Mouse (Mus musculus) yolk sac, embryonic 10.5 days (tissue): ENCODE data around the gene Samd10.

ENCODE experiments used
- DNase-seq: peaks from one replicate; pipeline ENCODE4 v3.0.0-alpha.2; 2017; ENCODE audit warnings: low spot score

Samd10 gene

DNA sequence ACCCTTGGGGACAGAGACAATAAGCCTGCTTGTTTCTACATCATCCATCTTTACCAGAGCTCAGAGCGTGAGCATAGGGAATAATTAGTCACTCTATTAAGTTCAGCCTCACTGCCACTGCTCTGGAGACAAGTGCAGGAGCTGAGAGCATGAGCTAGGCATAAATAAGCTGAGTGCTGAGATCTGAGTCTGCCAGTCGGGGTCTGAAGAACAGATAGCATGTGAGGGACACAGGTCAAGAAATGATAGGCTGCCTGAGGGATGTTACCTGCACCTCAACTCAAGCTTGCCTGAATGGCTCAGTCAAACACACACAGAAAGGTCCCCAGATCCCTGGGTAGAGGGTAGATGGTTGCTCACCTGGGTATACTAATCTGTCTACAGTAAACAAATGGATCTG, 21.9 kb downstream of the Samd10 start:
- DNase-seq, result no peak

DNA sequence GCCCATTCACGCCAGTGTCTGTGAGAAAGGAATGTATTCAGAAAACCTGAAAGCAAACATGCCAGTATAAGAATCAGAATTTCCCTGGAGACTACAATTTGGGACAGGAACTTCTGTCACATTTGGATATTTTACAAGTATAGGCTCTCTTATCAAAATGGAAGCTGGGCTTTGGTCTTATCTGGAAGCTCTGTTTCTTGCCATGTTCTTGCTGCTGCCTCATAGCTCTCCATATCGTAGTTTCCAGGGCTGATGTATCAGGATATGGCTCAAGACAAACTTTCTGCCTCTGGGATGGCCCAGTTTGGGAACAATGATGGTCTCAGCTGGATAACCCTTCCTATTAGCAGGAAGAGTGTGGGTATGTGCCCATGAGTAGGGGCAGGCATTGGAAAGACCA, 22.4 kb downstream of the Samd10 start:
- no peak for DNase-seq

DNA sequence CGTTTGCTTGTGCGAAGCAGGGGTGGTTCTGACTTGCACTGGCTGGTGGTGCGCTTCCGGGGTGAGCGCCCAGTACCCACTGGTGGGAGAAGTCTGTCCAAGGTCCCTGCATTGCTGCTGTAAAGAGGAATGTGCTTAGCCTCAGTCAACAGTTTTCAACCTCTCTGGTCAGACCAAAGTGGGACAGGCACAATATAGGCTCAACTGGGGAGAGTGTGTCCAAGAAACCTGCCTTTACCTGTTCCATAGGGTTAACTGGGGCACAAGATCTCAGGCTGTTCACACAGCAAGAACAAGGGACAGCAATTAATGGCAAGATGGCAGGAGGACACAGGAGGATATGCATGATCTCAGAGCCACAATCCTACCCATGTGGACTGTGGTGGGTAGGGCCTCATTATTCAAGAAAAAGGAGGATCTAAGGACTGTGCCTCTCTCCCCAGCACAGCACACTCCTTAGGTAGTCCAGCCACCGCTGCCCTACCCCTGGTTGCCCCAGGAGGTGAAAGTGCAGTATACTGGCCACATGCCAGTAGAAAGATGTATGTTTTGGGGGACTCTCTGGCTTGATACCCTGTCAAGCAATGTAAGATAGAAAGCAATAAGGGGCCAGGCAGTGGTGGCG, 24.0 kb downstream of the Samd10 start:
- DNase-seq, result no peak

DNA sequence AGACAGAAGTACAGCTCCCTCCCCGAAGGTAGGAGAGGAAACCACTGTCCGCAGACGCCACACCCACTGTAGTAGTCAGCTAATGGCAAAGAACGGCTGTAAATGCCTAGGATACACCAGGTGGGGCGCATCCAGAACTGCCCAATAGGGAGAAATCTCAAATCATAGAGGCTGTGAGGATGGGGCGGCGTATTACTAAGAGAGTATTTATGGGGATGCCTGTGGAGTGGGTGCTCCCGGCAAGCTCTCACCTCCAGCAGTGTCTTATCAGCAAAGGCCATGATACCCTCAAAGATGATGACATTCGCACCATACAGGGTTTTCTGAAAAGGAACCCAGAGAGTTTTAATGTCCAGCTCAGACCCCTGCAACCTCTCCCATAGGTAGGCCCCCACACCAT, 25.1 kb downstream of the Samd10 start:
- no peak for DNase-seq

DNA sequence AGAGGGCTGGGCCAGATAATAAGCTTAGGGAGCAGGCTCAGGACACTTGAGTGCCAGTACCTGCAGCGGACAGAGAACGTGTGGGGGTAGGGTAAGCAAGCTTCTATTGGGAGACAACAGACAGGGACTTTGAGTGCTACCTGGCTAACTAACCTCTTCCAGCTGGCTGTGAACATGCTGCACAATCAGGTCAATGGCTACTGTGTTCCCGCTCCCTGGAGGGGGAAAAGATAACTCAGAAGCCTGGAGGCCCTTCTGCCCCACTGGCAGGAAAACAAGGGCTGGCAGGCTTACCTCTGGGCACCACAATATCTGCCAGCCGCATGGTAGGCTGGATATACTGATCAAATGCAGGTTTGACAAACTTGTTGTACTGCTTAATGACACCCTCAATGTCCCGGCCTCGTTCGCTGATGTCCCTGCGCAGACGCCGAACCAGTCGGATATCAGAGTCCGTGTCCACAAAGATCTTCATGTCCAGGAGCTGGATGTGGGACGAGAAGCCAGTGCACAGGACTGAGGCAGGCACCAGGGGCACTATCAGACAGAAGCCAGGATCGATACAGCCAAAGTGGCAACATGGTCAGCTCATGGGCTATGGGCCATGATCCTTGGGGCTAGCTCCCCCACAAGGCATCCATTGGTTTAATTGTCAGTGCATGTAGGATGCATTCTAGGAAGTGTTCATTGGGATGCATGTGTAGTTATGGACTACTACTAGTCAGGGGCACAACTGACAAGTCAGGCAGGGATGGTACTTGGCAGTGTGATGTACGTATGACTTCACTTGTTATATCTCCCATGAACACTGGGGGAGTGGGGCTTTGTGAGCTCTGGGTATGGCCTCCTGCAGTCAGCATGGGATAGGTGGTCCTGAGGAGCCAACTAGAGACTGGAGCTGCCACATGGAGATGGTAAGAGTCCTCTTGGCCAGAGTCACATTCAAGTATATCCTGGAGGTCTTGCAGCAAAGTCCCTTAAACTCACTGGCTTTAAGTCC, 25.8 kb downstream of the Samd10 start:
- DNase-seq, result no peak

DNA sequence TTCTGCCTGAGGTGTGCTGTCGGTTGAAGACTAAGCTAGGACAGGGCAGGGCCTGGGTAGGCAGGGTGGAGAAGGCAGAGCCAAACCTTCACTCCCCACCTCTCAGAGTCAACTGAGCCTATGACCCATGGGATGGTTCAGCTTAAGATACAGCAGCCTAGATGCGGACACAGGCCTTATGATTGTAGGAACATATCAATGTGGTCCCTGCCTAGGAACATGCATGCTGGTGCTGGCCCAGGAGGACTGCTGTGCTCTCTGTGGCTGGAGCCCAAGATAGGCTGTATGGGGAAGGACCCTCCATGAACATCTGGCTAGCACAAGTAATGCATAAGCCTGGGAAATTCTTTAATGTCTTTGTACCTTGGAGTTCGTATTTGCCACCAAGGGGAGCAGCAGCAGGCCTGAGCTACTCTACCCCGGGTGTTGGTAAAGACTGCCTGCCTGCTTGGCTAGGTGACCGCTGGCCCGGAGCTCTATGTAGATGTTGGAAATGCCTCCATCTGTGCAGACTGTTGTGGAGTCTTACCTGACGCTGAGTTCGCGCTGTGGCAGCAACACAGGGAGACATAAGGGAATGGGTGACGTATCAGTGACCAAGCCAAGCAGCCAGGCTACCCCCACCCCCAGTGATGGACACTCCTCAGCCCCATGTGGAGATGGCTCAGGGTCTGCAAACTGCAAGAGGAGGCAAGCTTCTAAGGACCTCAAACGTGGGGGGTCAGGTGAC, 26.9 kb downstream of the Samd10 start:
- no peak for DNase-seq

DNA sequence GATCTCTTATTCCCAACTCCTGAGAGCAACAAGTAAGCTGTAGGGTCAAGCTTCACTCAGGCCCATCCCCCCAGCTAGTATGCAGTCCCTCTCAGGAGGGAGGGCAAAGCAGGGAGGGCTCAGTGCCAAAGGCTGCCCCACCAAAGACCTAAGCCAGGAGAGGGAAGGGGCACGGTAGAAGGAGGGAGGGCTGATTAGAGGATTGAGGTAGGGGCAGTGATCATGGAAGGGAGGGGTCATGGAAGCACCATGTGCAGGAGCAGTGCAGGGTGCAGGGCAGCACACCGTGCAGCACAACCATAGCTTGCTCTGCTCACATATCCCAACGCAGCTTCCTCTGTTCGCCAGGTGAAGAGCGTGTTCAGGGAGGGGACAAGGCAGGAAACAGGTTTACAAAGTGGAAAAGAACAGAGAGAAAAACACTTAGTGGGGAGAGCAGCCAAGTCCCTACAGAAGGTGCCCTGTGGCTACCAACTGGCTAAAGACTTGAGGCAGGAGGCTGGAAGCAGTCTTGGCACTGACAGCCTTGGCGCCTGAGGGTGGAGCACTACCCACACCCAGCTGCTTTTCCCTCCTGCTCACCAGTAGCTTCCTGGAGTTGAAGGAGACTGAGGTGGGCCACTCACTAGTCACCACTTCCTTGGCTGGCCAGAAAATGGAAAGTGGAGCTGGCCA, 28.0 kb downstream of the Samd10 start:
- no peak for DNase-seq

DNA sequence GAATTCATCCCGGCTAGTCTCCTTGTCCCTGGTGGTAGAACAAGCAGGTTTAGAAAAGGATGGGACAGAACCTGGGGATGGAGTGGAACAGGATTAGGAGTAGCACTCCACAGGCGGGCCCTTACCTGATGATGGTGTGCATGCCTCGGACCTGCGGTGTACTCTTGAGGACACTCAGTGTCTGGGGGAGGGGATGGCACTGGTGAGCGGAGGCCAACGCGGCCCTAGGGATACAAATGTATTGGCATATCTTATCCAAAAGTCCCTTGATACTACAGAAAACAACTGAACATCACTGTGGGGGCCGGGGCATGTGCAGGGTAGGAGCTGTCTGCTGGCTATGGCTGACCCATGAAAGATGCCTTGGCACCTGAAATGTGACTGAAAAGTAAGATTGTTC, 28.6 kb downstream of the Samd10 start:
- no peak for DNase-seq

DNA sequence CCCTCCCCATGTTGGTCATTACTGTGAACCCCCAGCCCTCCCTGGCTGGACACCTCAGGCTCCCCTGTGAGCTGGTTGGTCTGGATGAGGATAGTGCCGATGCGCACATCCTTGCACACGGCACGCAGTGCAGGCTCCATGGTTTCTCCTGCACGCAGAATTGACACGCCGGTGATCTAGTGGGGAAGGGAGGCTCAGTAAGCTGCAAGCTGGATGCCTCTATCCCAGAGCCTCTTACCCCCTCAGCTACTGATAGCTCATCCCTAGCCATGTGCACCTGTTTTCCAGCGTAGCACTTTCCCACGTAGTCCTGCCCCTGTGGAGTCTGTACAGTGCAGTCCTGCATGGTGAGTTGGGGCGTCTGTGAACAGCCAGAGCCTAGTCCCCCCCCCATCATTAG, 29.2 kb downstream of the Samd10 start:
- DNase-seq, result no peak

DNA sequence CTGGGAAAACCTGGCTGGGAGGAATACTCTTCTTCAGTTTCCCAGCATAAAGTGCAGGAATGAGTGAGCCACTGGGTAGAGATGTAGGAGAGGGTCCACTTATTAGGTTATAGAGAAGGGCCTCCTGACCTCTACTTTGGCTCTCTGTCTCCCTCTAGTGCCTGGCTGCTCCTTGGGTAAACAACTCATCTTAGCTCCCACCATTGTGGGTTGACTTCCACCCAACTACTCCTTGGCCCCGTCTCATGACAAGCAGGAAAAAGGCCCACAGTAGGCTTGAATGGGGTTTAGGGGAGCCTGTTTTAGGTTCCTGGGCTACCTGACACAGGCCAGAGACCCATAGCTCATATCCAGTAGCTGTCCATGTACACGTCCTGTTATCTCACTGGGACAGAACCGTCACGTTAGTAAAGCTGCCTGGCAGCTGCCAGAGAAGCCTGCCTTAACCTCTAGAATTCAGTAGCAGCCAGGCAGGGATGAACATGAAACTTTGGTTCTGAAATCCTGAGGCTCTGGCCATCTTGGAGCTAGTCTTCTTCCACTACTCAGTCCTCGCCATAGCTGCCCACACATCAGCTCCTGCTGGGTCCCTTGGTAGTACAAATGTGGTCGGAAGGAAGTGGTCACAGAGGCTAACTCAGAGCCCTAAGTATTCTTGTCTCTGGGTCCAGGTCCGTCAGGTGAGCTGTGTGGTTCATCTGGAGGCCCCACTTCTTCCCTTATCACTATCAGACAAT, 30.6 kb downstream of the Samd10 start:
- no peak for DNase-seq

DNA sequence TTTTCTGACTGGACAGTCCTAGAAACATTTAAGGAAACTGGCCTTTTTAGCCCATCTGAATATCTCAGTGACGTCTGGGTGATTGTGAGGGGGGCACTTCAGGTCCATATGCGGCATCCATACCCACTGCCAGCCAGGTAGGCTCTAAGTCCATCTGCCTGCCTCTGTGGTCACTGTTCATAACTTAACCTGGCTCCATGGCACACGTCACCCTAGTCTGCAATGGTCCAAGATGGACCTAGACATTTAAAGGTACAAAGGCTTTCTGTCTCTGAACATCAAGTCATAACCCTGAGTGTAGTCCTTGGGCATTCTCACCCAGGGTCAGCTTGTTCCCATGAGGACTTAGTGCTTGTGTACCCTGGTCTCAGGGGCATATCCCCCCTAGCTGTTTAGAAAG, 31.7 kb downstream of the Samd10 start:
- DNase-seq, result no peak

DNA sequence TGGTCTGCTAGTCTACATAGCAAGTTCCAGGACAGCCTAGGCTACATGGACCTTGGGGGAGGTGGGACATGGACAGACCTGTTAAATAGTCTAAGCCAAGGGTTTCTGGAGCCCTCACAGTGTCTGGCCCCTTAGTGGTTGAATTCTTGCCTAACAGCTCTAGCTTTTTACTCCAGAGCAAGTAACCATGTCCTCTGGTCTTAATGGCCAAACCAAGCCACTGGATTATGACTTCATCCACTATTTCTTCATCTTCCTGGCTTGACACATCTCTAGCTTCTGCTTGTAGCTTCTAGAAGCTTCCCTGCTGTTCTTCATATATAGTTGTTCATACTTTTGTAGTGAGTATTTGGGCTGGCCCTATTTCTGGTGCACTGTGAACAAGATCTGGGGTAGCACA, 45.2 kb downstream of the Samd10 start:
- no peak for DNase-seq

DNA sequence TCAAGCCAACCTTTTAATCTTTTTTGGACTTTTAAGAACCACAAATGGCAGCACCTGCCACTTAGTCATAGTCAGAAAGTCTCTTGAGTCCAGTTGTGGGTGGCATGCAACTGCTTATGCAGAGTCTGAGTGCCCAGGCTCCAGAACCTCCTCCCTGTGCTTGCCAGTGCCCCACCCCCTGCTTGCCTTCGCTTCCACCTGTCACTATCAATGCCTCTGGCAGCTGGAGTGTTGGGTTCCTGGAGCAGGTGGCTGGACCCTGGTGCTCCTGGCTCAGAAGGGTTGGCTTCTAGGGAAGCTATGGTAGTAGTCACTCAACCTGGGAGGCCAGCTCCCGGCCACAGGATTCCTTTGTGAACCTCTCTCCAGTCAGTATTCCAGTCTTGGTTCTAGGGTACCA, 48.8 kb downstream of the Samd10 start:
- DNase-seq, result no peak

DNA sequence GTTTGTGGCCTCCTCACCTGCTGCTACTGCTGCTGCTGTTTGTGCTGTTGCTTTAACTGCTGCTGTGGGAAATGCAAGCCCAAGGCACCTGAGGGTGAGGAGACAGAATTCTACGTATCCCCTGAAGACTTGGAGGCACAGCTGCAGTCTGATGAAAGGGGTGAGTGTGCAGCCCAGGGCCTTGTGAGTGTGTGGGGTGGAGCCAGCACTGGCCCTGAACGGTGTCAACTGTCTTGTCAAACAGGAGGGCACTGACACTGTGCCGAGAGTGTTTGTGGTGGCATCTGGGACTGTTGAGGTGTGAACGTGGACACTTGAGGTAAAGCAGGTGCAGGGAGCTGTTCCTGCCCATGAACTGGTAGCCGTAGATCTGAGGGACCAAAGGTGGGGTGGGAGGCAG, 50.3 kb downstream of the Samd10 start:
- DNase-seq, result no peak

DNA sequence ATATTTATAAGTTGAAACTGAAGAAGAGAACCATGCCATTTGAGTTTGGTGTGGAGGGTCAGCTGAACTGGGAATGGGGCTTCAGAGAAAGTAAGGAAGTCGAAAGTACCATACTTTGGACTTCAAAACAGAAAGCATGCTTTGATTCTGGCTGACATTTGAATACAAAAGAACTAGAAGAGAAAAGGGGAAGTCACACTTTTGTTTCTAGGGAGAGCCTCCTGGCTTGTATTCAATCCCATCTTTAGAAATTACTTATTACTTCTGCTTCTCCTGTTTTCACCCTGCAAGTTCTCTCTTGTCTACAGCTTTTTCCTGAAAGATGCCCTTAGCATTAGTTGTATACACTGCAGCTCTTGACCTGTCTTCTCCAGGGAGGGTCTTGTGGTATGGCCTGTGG, 50.8 kb downstream of the Samd10 start:
- no peak for DNase-seq

DNA sequence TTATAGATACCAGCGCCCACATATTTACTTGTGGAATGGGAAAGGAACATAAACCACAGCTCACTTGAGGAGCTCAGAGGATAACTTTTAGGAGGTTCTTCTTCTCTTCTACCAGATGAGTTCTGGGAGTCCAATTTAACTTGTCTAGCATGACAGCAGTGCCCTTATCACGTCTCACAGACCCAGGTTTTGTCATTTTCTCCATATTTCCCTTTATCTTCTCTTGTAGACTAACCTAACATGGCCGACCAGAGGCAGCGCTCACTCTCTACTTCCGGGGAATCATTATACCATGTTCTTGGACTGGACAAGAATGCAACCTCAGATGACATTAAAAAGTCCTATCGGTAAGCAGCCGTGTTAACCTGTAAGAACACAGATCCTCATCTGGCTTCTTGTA, 52.9 kb downstream of the Samd10 start:
- no peak for DNase-seq
